Mouse (Mus musculus) cerebellum, adult 2 months (tissue): ENCODE data around the gene Psip1. TPM values are rescaled to one million over a fixed set of nuclear protein-coding genes. Genes with fewer than 3 reads are reported as not detected.
"Not testable (repeated sequence)": the region's sequence is repeated elsewhere in the genome, so short reads cannot be mapped to it uniquely, and the experiment has no call there.

Experiments
- DNase-seq, 2 experiments: peaks; one replicate each; pipeline ENCODE4 v3.0.0; 2021
- H3K27ac ChIP-seq: fragments of 200-500 bp; 2 replicates; pipeline ENCODE4 v1.5.1; 2012; ENCODE audit warnings: low read length, control low read depth, inconsistent platforms; ENCODE audit not compliant: insufficient read depth
- H3K27me3 ChIP-seq: fragments of 200-500 bp; 2 replicates; pipeline ENCODE4 v1.6.1; 2012; ENCODE audit warnings: inconsistent platforms, mild to moderate bottlenecking, low read length, moderate library complexity; ENCODE audit not compliant: control insufficient read depth, insufficient read depth
- H3K4me1 ChIP-seq: fragments of 200-500 bp; 2 replicates; pipeline ENCODE4 v1.6.1; 2011; ENCODE audit warnings: low read length; ENCODE audit not compliant: control insufficient read depth, insufficient read depth
- H3K4me3 ChIP-seq: fragments of 200-500 bp; replicated peaks from 2 replicates; pipeline ENCODE3; 2011; ENCODE audit warnings: mild to moderate bottlenecking, low read depth, low read length, control low read depth; ENCODE audit not compliant: insufficient read depth
- CTCF ChIP-seq: fragments of 200-500 bp; IDR thresholded peaks from 2 replicates; pipeline ENCODE4 v1.5.1; 2011; ENCODE audit warnings: low read depth, mild to moderate bottlenecking, control low read depth, low read length, moderate library complexity, borderline replicate concordance; ENCODE audit not compliant: insufficient read depth
- POLR2A ChIP-seq: fragments of 200-500 bp; IDR thresholded peaks from 2 replicates; pipeline ENCODE4 v1.6.1; 2011; ENCODE audit warnings: low read length, control low read depth, borderline replicate concordance; ENCODE audit not compliant: insufficient read depth
- WGBS: fragments of 180-500 bp; shearing (Covaris S2); methylation state at CpG from one replicate; pipeline ENCODE4 v1.1.7; 2018; 5-methylcytosine and 5-hydroxymethylcytosine counted together
- polyA plus RNA-seq: library from polyadenylated mRNA; depleted of rRNA; stranded (reverse); fragments of >200 nt; gene quantifications from 2 replicates; pipeline ENCODE4 v1.2.3, GENCODE M21; 2012; rRNA removed

Gene Psip1
- polyA plus RNA-seq, result 191 and 200 TPM in 2 replicates

DNA sequence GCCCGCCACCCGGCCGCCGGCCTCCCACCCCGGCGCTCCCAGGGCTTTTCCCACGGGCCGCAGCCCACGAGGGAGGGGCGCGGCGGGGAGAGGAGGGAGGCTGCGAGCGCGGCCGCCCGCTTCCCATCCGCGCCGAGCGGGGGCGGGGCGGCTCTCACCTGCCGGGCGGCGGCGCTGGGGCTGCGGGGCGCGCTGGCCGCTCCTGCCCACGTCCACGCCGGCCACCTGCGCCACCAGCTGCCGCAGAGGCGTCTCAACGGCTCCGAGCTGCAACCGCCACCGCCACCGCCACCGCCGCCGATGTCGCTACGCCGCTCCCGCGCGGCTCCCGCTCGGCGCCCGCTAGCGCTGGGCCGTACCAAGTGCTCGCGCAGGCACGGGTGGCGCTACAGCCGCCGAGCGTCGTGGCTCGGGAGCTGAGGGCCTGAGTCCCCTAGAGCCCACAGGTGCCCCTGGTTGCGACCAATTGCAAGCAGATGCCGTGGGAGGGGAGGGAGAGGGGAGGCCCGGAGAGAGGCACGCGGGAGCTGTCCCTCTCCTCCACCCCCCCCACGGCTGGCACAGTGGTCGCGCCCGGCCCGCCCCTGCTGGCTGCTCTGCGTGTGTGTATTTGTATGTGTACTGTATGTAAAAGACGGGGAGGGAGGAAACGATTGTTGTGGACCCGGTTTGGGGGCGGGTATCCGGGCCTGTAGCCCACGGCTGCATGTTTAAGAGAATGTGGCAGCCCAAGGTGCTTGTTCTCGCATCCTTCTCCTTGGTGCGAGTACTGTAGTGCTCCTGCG lies at the start of gene Psip1:
Gene Psip1, minus strand, starts transcription at position 343 of the 785 bp plus-strand sequence.
- WGBS, result under 1% methylated on average over 81 of the region's 86 CpGs
- peak within 1 kb of the TSS; percentile 100 for H3K27ac ChIP-seq
- no peak; the same call in 1 of the 2 replicates for TF ChIP-seq CTCF
- TF ChIP-seq POLR2A, result peak; percentile 57

GRCm38 (mm10) chr4:83534024-83534423 lies 47.8 kb upstream of the Psip1 start:
- H3K4me1 ChIP-seq, result no peaks in the 10 kb centered on the region
- no peak overlapping the region for H3K4me3 ChIP-seq
- no peak for TF ChIP-seq POLR2A
- TF ChIP-seq CTCF, result no peak
- no peak for DNase-seq
- WGBS, result 88% methylated on average over 7 of the region's 7 CpGs
- H3K27me3 ChIP-seq, result no peaks in the 10 kb centered on the region
- no peak overlapping the region for H3K27ac ChIP-seq

More for the DNA sequence above, at the start of gene Psip1:
- peak within 1 kb of the TSS; percentile 98 for H3K4me3 ChIP-seq
- H3K27me3 ChIP-seq, result no peaks in the 10 kb centered on the region
- H3K4me1 ChIP-seq, result peaks cover 6% of the 10 kb centered on the region
- DNase-seq, result peak; percentile 93 to 95

DNA sequence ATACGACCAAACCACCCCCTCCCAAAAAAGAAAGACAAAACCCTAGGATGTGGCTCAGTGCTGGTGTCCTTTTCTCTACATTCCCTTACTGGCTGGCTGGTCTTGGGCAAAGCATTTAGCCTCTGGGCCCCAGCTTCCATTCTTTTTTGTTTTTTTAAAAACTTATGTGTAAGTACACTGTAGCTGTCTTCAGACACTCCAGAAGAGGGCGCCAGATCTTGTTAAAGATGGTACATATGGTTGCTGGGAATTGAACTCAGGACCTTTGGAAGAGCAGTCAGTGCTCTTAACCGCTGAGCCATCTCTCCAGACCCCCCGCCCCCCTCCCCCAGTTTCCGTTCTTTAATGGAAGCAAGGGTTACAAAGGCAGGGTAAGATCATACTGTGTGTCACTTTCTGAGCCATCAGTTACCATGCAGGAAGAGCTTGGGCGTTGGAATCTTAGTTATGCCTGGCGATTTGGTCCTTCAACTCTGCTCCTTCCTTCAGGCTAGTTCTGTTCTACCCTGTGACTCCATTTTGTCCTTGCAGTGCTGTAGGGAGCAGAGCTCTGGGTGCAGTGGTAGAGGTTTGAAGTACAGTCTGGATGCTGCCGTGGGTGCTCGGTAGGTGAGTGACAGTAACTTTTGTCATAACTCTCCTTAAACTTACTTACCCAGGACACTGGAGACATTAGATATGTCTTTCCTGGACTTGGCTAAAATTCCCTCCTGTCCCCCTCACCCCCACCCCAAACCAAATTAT lies 47.1 kb upstream of the Psip1 start:
- no peaks in the 10 kb centered on the region for H3K27me3 ChIP-seq
- H3K4me1 ChIP-seq, result no peaks in the 10 kb centered on the region
- no peak for TF ChIP-seq POLR2A
- TF ChIP-seq CTCF, result no peak
- H3K27ac ChIP-seq, result no peak overlapping the region
- H3K4me3 ChIP-seq, result no peak overlapping the region
- no peak for DNase-seq
- 86% methylated on average over 9 of the region's 9 CpGs for WGBS

DNA sequence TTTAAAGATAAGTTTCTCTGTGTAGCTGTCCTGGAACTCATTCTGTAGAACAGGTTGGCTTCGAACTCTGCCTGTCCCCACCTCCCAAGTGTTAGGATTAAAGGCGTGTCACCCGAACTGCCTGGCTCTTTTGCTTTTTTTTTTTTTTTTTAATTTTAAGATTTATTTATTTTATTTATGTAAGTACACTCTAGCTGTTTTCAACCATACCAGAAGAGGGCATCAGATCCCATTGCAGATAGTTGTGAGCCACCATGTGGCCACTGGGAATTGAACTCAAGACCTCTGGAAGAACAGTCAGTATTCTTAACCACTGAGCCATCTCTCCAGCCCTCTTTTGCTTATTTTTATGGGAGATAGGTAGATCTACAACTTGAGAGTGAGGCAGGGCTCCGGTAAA lies 43.8 kb upstream of the Psip1 start:
- WGBS, result 93% methylated on average over 4 of the region's 4 CpGs
- not testable (repeated sequence) for H3K4me1 ChIP-seq, H3K27me3 ChIP-seq, H3K4me3 ChIP-seq, DNase-seq, H3K27ac ChIP-seq

- DNase-seq, result no peak
- H3K27me3 ChIP-seq, result no peaks in the 10 kb centered on the region
- no peaks in the 10 kb centered on the region for H3K4me1 ChIP-seq
- H3K27ac ChIP-seq, result no peak overlapping the region
- no peak for TF ChIP-seq CTCF
- no peak for TF ChIP-seq POLR2A
- H3K4me3 ChIP-seq, result no peak overlapping the region
Observed at GRCm38 (mm10) chr4:83527921-83528320, 41.7 kb upstream of the Psip1 start.

DNA sequence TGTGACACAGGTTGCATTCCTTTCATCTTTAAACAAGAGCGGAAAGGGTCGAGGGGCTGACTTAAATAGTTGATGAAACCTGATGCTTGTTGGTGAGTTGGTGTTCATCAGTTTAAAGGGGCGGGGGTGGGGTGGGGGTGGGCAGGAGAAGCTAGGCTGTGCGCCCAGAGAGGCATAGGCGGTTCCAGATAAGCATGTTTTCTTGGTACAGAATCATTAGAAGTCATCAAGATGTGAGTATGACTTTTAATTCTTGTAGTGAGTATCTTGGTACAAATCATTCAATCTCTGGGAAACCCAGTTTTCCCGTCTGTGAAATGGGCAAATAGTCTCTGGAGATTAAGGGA lies 40.7 kb upstream of the Psip1 start:
- Histone ChIP-seq H3K27ac (no peak overlapping the region), H3K4me1 (no peaks in the 10 kb centered on the region), H3K4me3 (no peak overlapping the region), H3K27me3 (no peaks in the 10 kb centered on the region)
- 81% methylated on average over 6 of the region's 6 CpGs for WGBS
- no peak for DNase-seq
- TF ChIP-seq CTCF (no peak), POLR2A (no peak)

GRCm38 (mm10) chr4:83526270-83526987 lies 40.2 kb upstream of the Psip1 start:
- Histone ChIP-seq H3K4me3 (no peak overlapping the region), H3K4me1 (no peaks in the 10 kb centered on the region), H3K27me3 (no peaks in the 10 kb centered on the region), H3K27ac (no peak overlapping the region)
- TF ChIP-seq POLR2A, result no peak
- no peak for TF ChIP-seq CTCF
- 24% methylated on average over 13 of the region's 13 CpGs for WGBS
- no peak for DNase-seq
